Comparison of ENCODE assay signal across 28 mouse cellular contexts in genomic region chr16:49955325-49955724, GRCm38 (mm10).
"Had no signal": no experiment of that assay in that cellular context is flagged by ENCODE, and none has a peak within 500 bp of the region (broad histone marks: within the 10 kb centered on the region; RNA-seq: fewer than 3 reads in every experiment).

No protein-coding gene starts in this region.

- H3K27me3 ChIP-seq: heart, embryonic 12.5 days; hindbrain, embryonic 12.5 days; intestine, embryonic 15.5 days; limb, embryonic 12.5 days; liver, embryonic 13.5 days; liver, embryonic 15.5 days had no signal

- H3K4me3 ChIP-seq: gastrocnemius, adult 2 months; heart, adult 2 months; heart, embryonic 10.5 days; heart, embryonic 12.5 days; hindbrain, embryonic 10.5 days; hindbrain, embryonic 12.5 days; intestine, embryonic 15.5 days; left cerebral cortex, adult 2 months; limb, embryonic 10.5 days; limb, embryonic 12.5 days; liver, embryonic 13.5 days; liver, embryonic 15.5 days had no signal

- ATAC-seq: hindbrain, embryonic 16.5 days; inflammation-experienced regulatory T-cells, adult 6 months; intestine, embryonic 15.5 days; intestine, postnatal 0 days had no signal

- H3K4me1 ChIP-seq: heart, embryonic 10.5 days; intestine, embryonic 15.5 days; limb, embryonic 12.5 days; liver, embryonic 15.5 days had no signal

- H3K36me3 ChIP-seq: heart, embryonic 10.5 days; heart, embryonic 12.5 days; hindbrain, embryonic 10.5 days; hindbrain, embryonic 12.5 days; intestine, embryonic 15.5 days; limb, embryonic 10.5 days; limb, embryonic 12.5 days; liver, embryonic 13.5 days; liver, embryonic 15.5 days had no signal

- DNase-seq: gastrocnemius, adult 2 months; gastrocnemius, postnatal 10 days; gastrocnemius, postnatal 25 days; heart, adult 2 months; heart, postnatal 10 days; heart, postnatal 4 days; kidney, adult 18-20 months; kidney, adult 8-10 months; kidney, postnatal 10 days; kidney, postnatal 25 days; layer of hippocampus, adult 9-11 months; layer of hippocampus, postnatal 36 days; liver; liver, embryonic 13.5 days had no signal

- H3K9me3 ChIP-seq: heart, embryonic 10.5 days; heart, embryonic 12.5 days; hindbrain, embryonic 10.5 days; intestine, embryonic 15.5 days; limb, embryonic 10.5 days; liver, embryonic 13.5 days; liver, embryonic 15.5 days had no signal

- H3K4me2 ChIP-seq: heart, embryonic 12.5 days; hindbrain, embryonic 12.5 days; hindbrain, embryonic 14.5 days; intestine, embryonic 15.5 days; limb, embryonic 12.5 days; liver, embryonic 11.5 days; liver, embryonic 13.5 days; liver, embryonic 15.5 days had no signal

- H3K9ac ChIP-seq: heart, embryonic 12.5 days; hindbrain, embryonic 12.5 days; hindbrain, embryonic 14.5 days; intestine, embryonic 15.5 days; limb, embryonic 12.5 days; liver, embryonic 13.5 days; liver, embryonic 15.5 days had no signal

- H3K27ac ChIP-seq: gastrocnemius, adult 2 months; heart, adult 2 months; heart, embryonic 10.5 days; hindbrain, embryonic 10.5 days; hindbrain, embryonic 12.5 days; hindbrain, embryonic 14.5 days; intestine, embryonic 15.5 days; left cerebral cortex, adult 2 months; limb, embryonic 10.5 days; limb, embryonic 12.5 days; liver, embryonic 13.5 days; liver, embryonic 15.5 days had no signal
